Mouse (Mus musculus) heart, postnatal 10 days (tissue): ENCODE measurements around the gene Ptprc. TPM values are rescaled to one million over a fixed set of nuclear protein-coding genes. Genes with fewer than 3 reads are reported as not detected.
A peak's percentile ranks its signal among the peaks of the same experiment; 100 is the strongest.

Experiments
- DNase-seq, 2 experiments: peaks; one replicate each; pipeline ENCODE4 v3.0.0; 2021
- intact Hi-C: fragments of 180-260 bp; cut with DNase I; formaldehyde crosslinking; loops from one replicate; pipeline ENCODE4 v1.15.1; 2025
- total RNA-seq, 2 experiments: library from RNA; stranded (reverse); gene quantifications; 2 replicates each; pipeline ENCODE4 v1.2.3; 2021

The Ptprc gene
- total RNA-seq, 2 experiments from 2014 or later = 4.5 to 5.5 TPM

DNA sequence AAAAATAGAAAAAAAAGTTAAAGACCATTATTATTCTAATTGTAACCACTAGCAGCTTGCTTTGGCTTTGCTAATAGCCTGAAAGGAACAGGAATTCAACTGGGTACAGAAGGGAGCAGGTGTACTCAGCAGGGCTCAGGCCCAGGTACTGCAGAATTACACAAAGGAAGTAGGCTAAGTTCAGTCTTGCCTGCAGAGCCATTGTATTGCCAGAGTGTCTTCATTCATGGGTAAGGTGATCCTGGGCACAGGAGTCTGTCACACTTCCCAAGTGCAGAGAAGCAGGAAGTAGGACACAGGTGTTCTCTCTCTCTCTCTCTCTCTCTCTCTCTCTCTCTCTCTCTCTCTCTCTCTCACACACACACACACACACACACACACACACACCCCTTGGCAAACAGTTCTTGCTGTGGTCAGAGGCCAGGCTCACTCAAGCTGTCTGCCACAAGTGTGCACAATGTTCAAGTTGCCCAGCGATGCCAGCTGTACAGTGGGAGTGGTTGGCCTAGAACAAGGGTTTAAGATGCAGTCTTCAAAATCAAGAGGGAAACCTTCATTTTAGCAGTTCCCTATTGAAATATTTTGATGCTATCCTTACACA, 21.2 kb downstream of the Ptprc start:
- DNase-seq = no peak
- intact Hi-C loops = no loop called here

DNA sequence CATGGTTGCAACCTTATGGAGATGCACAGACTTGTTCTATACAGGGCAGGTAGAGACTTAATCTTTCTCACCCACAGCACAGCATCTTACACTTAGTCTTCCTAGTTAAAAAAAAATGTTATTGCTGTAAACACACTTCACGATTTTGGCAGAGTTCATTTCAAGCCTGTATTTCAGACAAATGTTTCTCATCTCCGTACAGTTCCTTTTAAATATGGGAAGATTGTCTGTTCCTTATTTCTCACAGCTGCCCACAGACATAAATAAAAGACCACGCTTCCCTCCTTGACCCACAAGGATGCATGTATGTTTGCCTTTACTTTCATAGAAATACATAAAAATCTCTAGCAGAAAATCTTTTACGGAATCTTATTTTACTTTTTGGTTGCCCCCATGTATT, 22.4 kb downstream of the Ptprc start:
- intact Hi-C loops = no loop called here
- DNase-seq = no peak

DNA sequence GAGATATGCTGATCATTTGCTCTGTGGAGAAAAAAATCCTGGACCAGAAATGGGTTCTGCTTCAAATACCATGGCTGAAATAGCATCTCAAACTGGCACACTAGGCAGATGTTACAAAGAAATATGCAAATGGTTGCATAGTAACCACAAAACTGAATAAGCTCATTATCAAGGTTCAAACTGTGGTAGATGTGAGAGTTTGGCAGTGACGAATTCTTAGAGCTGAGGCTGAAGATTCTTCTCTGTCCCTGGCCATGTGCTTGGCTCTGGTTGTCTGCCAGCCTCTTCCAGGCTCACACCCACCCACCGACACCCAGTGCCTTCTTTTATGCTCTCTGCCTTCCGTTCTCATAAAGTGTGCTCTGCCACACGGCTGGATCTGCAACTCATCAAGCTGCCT, 26.7 kb downstream of the Ptprc start:
- DNase-seq = no peak
- intact Hi-C loops = no loop called here

DNA sequence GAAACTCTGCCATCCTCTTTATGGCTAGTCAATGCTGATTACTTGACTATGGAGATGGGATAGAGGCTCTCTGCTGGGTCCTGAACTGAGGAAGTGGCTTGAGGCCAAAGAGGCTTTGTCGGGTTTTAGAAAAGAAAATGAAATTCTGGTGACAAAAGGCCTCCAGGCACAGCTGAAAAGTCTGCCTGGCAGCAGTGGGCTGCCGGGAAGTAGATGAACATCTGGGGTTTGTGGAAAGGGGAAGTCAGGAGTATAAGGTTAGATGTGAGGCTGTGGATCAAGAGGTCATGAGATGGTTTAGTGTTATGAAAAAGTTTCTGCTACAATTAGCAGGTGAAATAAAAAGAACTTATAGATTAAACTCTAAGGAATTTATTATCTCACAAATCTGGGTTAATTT, 29.9 kb downstream of the Ptprc start:
- intact Hi-C loops = no loop called here
- DNase-seq = no peak

DNA sequence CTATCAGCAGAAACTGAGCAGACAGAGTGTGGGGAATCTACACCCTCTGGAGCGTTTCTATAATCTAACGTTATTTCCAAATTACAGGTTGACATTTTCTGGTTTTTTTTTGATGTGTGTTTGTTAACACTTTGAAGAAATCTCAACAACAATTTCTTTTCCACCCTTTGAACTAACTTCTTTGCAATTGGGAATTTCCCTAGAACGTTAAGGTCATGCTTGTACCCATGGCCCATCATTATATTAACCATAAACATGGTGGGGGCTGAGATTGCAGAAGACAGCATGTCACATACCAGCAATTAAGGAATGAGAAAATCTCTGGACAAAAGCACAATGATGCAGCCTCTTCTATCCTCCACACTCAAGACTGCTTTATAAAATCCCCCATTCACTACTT, 30.4 kb downstream of the Ptprc start:
- intact Hi-C loops = no loop called here
- no peak for DNase-seq

DNA sequence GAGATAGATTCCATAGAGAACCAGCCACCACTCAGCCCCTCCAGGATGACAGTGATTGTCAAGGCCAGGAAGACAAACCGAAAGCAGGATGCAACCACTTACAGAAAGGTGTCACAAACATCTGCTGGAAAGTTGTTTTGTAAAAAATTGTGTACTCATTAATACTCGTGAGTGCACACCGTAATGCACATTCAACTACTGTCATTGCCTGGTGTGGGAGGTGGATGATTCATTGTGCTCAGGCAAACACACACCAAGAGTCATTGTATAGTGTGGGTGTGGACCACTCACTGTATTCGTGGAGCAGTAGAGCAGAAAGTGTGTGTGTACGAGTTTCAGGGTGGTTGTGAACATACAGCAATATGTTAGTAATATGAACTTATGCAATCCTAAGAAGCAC, 31.1 kb downstream of the Ptprc start:
- intact Hi-C loops = no loop called here

DNA sequence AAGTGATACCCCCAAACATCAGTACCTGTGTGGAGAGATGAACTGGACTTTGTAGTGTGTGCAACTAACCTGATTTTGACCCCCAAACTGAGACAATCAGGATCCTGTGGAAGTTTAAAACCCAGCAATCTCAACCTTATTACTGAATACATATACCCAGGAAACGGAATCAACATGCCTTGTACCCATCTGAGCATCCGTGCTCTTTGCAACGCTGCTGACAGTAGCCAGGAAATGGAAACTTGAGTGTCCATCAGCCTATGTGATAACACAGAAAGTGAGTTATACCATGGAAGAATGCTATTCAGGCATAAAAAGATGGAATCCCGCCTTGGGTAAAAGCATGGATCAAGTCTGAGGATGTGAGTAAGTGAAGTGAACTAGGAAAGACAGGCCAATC, 34.7 kb downstream of the Ptprc start:
- no peak for DNase-seq
- intact Hi-C loops = no loop called here

More for the DNA sequence above, 31.1 kb downstream of the Ptprc start:
- DNase-seq = no peak

DNA sequence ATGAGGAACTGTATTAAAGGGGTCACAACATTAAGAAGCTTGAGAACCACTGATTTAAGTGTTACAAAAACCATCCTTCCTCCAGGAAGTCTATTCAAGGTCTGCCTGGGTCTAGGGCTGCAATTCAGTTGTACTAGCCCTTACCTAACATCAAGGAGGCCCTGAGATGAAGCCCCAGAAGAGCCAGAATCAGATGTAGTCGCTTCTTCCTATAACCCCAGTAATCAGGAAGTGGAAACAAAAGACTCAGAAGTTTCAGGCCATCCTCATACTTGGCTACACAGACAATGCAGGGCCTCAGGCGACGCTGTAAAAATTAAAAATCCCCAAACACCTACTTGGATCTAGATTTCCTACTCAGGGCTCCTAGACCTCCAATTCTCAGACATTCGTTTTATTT, 37.8 kb downstream of the Ptprc start:
- intact Hi-C loops = no loop called here
- DNase-seq = no peak

DNA sequence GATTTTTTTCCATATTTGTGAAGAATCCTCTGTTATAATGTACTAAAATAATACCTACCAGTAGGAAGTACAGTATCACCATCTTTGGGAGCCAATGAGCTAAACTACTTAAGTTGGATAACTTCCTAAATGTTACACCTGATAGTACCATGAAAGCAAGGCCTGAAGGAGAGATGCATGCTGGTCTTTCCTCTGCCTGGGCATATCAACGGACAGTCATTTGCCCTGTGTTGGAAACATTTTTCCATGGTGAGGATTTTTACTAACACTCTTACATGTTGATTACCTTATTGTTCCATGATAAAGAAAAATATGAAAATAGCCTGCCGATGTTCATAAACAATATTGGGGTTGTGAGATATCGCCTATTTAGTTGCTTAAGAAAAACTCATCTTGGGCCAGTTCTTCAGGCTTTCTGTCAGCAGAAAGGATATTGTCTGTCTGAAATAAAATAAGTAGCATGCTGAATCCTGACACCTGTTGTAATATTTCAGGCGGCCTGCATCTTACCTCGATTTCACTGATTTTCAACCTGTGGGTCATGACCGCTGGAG, 38.4 kb downstream of the Ptprc start:
- intact Hi-C loops = no loop called here
- DNase-seq = no peak

DNA sequence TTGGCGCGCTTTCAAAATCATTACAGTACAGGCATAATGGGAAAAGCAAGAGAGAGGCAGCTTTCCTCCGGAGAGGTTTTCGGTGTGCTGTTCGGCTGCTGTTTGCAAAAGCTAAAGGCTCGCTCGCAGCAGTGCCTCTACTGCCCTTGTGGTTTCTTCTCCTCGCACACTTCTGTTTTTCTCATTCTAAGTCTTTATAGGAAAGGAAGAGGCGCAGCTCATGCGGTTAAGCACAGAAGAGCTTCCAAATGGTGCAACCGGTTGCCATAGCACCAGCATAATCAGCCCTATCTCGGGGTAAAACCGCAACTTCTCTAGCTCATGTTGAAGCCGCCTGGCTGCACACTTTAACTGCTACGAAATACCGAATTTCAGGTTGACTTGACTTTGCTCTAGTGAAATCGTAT, 39.1 kb downstream of the Ptprc start:
- peak; percentile 41 to 45 for DNase-seq

DNA sequence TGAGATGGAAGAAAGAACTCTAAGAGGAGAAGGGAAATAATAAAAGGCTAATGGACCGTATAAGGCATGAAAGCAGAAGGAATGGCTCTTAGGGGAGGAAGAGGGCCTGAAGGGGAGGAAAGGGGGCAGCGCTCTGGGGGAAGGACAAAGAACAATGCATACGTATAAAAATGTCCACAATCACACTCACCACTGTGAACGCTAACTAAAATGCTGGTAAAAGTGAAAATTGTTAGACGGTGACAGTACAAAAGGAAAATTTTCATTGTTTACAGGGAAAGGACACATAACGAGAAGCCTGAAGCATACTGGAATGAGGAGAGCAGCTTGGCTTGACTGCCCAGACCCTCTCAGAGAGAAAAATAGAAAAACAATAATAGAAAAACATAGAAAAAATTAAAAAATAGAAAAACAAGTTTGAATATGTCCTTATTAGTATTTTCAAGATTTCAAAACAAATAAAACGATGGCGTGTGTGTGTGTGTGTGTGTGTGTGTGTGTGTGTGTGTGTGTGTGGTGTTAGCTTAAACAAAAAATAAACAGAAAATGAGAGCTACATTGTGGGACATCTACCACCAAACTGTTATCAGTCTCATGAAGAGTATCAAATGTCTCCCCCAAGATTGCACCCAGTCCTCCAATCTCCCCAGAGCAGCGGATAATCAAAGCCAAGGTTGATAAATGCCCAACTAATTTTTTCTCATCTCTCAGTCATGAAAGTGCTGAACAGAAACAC, 39.7 kb downstream of the Ptprc start:
- no peak for DNase-seq
- intact Hi-C loops = no loop called here

More for the DNA sequence above, 39.1 kb downstream of the Ptprc start:
- intact Hi-C loops = no loop called here

DNA sequence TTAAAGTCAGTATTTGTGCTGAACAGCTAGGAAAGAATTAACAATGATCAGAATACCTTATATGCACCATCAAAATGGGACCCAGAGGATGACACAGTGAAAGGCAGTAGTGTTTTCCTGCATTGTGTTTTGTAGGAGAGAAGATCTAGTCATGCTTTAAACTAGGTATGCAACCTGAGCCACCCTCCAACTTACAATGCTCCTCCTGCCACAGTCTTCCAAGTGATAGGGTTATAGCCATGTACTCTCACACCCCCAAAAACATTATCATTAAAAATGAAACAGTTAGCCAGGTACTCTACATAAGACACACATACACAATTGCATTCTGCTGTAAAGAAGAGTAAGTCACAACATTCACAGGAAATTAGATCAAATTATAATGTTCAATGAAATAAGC, 40.4 kb downstream of the Ptprc start:
- intact Hi-C loops = no loop called here
- no peak for DNase-seq

DNA sequence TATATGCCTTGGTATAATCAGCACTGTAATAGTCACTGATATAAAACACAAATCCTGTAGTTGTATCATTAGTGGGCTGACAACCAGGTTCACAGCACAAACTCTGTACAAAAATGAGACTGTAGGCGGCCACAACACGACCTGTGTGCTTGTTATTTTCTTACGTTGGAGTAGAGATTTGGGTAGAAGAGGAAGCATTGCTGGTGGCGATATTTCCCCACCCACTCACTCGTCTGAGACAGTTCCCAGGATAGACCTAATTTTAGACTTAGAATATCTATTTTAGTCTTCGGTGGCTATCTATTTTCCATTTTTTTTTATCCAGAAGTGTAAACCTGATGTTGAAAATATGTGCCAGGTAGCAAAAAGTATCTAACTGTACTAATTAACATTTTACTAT, 41.2 kb downstream of the Ptprc start:
- DNase-seq = no peak
- intact Hi-C loops = loop anchor here (5.0 kb wide), 1 partner anchor 1133 kb away; no protein-coding TSS in a partner anchor

DNA sequence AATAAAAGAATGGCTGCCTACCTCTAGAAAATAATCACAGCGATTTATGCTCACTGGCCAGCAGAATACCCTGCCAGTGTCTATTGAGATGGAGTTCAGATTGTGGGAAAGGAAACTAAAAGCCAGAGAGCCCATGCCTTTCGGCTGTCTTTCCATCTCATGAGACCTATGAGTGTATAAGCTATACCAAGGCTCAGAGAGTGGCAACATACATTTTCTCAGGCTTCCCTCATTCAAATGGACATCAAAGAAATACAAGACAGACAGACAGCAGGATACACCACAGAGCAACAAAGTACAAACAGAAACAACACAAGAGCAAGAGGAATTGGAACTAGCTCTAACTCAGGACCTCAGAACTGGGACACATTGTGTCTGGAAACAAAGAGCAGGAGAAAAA, 43.8 kb downstream of the Ptprc start:
- intact Hi-C loops = loop anchor here (5.0 kb wide), 1 partner anchor 1136 kb away; no protein-coding TSS in a partner anchor
- DNase-seq = no peak

DNA sequence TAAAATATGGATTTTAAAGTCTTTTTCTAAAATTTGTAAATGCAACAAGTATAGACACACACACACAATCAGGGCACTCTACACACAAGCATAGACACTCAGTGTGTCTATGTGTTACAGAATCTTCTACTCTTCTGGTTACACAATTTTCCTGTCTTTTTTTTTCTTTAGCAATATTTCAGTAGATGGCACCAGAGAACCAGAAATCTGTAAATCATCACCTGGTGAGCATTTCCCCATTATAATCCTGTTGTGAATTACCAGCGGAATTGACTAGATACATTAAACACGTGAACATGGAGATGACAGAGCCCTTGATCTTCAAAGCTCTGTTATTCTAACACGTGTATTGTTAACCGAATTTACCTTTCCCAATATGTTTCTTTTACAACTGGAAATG, 45.4 kb downstream of the Ptprc start:
- DNase-seq = no peak
- intact Hi-C loops = loop anchor here (5.0 kb wide), 1 partner anchor 1137 kb away; no protein-coding TSS in a partner anchor

DNA sequence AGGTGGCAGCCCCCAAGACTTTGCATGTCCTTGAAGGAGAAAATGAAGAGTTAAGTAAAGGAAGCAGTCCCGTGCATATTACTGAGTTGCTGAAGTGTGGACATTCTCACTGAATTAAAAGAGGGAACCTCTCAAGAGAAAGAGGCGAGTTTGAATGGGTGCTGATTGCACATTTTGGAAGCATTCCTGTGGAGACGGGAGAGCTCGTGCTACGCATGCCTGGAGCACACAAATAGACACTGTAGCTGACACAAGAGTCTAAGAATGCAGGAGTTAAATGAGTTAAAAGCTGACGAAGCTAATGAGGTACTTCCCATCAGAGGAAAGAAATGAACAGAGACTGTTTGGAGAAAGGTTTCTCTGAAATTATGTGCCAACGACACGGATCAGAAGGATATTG, 48.7 kb downstream of the Ptprc start:
- DNase-seq = peak in 1 of 2 experiments; percentile 9
- intact Hi-C loops = no loop called here

DNA sequence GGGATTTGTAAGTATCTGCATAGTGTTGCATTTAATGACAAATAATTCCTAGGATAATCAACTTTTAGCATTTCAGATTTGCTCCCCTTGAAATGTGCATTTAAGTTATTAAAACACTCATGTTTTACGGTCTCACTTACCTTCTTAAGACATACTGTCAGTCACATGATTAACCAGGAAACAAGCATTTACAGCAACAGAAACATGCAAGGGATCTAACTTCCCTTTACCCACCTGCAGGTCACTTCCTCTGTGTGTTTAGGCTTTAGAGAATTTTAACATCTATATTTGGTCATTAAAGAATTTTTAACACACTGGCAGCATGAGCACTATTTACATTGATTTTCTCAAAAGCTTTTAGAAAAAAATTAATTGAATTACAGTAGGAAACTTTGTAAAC, 50.2 kb downstream of the Ptprc start:
- no peak for DNase-seq
- intact Hi-C loops = no loop called here

DNA sequence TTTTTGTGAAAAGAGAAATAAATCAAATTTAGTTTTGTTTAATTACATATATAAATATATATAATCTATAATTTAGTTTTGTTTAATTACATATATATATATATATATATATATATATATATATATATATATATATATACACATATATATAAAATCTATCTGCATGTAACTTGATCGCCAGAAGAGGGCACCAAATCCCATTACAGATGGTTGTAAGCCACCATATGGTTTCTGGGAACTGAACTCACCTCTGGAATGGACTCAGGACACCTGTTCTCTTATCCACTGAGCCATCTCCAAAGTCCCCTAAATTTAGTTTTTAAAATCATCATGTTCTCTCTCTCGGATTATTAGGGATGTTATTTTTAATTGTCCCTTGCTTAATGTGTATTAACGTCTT, 51.6 kb downstream of the Ptprc start:
- intact Hi-C loops = no loop called here
- peak in 1 of 2 experiments; percentile 20 for DNase-seq

DNA sequence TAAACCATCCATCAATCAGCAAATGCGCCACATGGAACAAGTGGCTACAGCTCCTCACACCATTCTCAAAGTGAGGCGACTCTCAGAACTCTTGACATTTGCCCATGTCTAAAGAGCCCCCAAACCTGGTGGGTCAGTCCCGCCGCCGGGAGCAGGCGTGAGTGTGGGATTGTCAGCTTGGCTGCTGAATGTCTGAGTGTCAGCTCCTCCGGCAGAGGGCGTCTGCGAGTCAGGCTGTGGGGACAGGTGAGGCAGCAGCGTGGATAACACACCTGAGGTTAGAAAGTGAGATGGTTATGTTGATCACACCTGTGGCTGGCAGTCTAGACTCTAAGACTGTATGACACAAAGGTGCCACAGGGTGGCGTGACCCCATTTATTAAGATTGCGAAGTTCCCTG, 55.6 kb downstream of the Ptprc start:
- DNase-seq = no peak
- intact Hi-C loops = no loop called here

DNA sequence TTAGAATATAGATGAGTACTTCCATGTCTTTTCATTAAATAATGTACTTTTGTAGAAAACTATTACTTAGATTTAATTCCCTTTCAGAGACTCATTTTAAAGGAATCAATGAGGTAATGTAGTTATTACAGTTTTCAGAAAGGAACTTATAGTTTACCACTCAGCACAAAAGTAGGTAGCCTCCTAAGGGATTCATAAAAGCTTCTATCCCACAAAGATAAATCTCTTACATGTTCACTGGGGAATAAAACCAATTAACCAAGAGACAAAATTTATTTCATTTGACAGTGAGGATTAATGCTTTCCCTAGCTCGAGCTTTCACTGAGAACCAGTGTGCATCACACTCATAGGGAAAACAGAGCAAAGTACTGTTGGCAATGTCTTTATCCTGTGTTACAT, 82.3 kb downstream of the Ptprc start:
- intact Hi-C loops = no loop called here

DNA sequence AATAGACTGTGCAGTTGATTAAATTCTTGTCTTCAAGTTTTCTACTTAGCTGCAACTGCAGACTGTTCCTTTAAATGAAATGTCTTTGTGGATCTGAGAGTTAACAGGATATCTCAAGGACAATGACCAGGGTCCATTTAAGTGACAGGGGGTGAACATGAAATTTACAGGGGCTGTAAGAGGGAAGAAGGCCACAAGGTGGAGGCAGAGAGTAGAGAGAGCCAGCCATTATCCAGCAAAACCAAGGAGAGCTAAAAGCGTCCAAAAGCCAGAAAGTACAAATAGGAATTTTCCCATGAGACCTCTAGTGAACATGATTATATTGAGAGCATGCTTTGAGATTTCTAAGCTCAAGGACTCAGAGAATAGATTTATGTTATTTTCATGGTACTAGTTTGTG, 89.7 kb downstream of the Ptprc start:
- intact Hi-C loops = loop anchor here (5.0 kb wide), 1 partner anchor 666 kb away; no protein-coding TSS in a partner anchor
- peak; percentile 31 to 69 for DNase-seq

More for the DNA sequence above, 82.3 kb downstream of the Ptprc start:
- no peak for DNase-seq

DNA sequence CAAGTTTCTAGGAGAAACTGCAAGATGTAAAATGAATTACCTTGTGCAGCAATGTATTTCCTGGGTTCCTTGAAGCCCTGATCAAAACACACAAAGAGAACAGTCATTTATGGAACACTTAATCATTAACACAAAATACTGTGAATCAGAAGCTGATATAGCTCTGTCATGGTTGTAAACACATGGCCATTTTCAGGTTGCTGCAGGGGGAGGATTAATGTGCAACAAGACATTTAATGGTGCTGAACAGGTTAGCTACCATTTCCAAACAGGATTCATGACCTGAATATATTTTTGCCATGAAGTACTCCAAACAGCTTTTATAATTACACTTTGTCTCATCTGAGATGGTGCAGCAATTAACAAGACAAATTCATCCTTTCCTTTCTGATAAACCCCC, 91.8 kb downstream of the Ptprc start:
- DNase-seq = no peak

More for the DNA sequence above, 91.8 kb downstream of the Ptprc start:
- intact Hi-C loops = no loop called here
